Mouse (Mus musculus): ENCODE results near the gene Mmp27.

GRCm38 (mm10) chr9:7567376-7567775 is 3.8 kb upstream of the Mmp27 start:
- TF ChIP-seq CTCF (IDR thresholded peaks at IDR 0.05; ENCODE audit: low read depth) (no peak), EP300 (IDR thresholded peaks at IDR 0.05; ENCODE audit: low read depth) (no peak)
